9 mouse cellular contexts compared by ENCODE assay signal in the genomic region with DNA sequence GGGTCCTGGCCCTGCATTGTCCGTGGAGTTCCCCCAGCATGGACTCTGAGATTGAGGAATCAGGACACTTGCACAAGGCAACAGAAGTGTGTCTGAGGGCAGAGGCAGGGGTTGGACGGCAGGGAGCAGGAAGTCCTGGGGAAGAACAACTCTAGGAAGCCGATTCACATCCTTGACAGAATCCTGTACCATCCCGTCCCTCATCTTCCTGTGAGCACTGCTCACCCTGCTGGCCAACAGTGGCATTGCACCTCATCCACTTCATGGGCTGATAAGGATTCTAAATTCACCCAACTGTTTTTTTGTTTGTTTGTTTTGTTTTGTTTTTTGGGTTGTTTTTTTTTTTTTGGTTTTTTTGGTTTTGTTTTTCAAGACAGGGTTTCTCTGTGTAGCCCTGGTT. TPM values are rescaled to one million over a fixed set of nuclear protein-coding genes. Genes with fewer than 3 reads are reported as not detected.
DNase-seq lines count a peak whose midpoint lies in the region; ATAC-seq lines count a peak whose summit lies in the region.
"Had no signal": no experiment of that assay in that cellular context is flagged by ENCODE, and none has a peak within 500 bp of the region (broad histone marks: within the 10 kb centered on the region; RNA-seq: fewer than 3 reads in every experiment).

No protein-coding gene starts in this region.

- no peak overlapping the region for H3K27ac ChIP-seq in hindbrain, embryonic 16.5 days (ENCODE audit: low read depth, low read length)
- H3K27ac ChIP-seq: neural tube, embryonic 12.5 days had no signal

- H3K36me3 ChIP-seq in hindbrain, embryonic 16.5 days (ENCODE audit: control insufficient read depth, insufficient read depth, low read length): no peaks in the 10 kb centered on the region
- H3K36me3 ChIP-seq: neural tube, embryonic 12.5 days had no signal

- no peak overlapping the region for H3K9ac ChIP-seq in hindbrain, embryonic 16.5 days (ENCODE audit: low read depth, low read length)
- H3K9ac ChIP-seq: neural tube, embryonic 12.5 days had no signal

- no peaks in the 10 kb centered on the region for H3K27me3 ChIP-seq in hindbrain, embryonic 16.5 days (replicated peaks; ENCODE audit: control insufficient read depth, insufficient read depth, low read length)

- 24% methylated on average over 4 of the region's 4 CpGs for WGBS in hindbrain, embryonic 16.5 days

- peak; percentile 57 to 90 for DNase-seq in heart, adult 18-20 months
- no peak for DNase-seq in heart, postnatal 25 days (ENCODE audit: low spot score)
- DNase-seq in adrenal gland, postnatal 10 days: peak; percentile 87
- peak; percentile 77 for DNase-seq in embryo, embryonic 9.5 days (ENCODE audit: extremely low spot score)
- DNase-seq in left cerebral cortex, postnatal 36 days (ENCODE audit: low spot score in 2 of 2): peak; percentile 55 to 69
- DNase-seq in naive thymus-derived CD4-positive, alpha-beta T cell, adult 2 months (ENCODE audit: low read depth): peak; percentile 85
- peak; percentile 93 for DNase-seq in testis, postnatal 10 days (ENCODE audit: low spot score)

- no peak overlapping the region for H3K4me2 ChIP-seq in hindbrain, embryonic 16.5 days (ENCODE audit: low read length)
- H3K4me2 ChIP-seq: neural tube, embryonic 12.5 days had no signal

- no peaks in the 10 kb centered on the region for H3K9me3 ChIP-seq in hindbrain, embryonic 16.5 days (ENCODE audit: control insufficient read depth, low read length)
- H3K9me3 ChIP-seq: neural tube, embryonic 12.5 days had no signal

- H3K4me3 ChIP-seq in hindbrain, embryonic 16.5 days (ENCODE audit: low read length): no peak overlapping the region
- H3K4me3 ChIP-seq: neural tube, embryonic 12.5 days had no signal

- intact Hi-C loops in heart, postnatal 25 days (cut with DNase I): loop anchor here (2.0 kb wide), 1 partner anchor 432 kb away; no protein-coding TSS in a partner anchor
- intact Hi-C loops in left cerebral cortex, postnatal 36 days (cut with DNase I): loop anchor here (1.0 to 10.0 kb wide), 4 partner anchors 100 to 230 kb away; a partner anchor contains a TSS

- H3K4me1 ChIP-seq in hindbrain, embryonic 16.5 days (ENCODE audit: control insufficient read depth, insufficient read depth, low read depth, low read length): no peaks in the 10 kb centered on the region
- H3K4me1 ChIP-seq: neural tube, embryonic 12.5 days had no signal

- ATAC-seq in hindbrain, embryonic 16.5 days: 0 out of 2 replicates have a peak, but pooled peaks have one; percentile 52

RNA-seq across cellular contexts. Expression of a gene that starts 28.0 kb away (rescaled TPM):
- total RNA-seq in heart, adult 18-20 months (2021): under 1 TPM; 0.67 to 0.75 TPM
- total RNA-seq in heart, postnatal 25 days (2021): under 1 TPM; 0.64 to 0.68 TPM
- 10 to 100 TPM; 11.3 to 11.4 TPM for total RNA-seq in adrenal gland, postnatal 10 days (2021)
- polyA plus RNA-seq in hindbrain, embryonic 16.5 days (2015; fragmentation: Nextera tagmentation; extraction: Ambion mirVana): 3.2 and 5.8 TPM in 2 replicates
- total RNA-seq in left cerebral cortex, postnatal 36 days (2021): 1 to 10 TPM; 6.8 to 9.6 TPM

RNA-seq across cellular contexts. Expression of a gene that starts 34.8 kb away (rescaled TPM):
- 1 to 10 TPM; 2.5 to 3.5 TPM for total RNA-seq in heart, adult 18-20 months (2021)
- total RNA-seq in heart, postnatal 25 days (2021): 1 to 10 TPM; 6.1 to 6.6 TPM
- total RNA-seq in adrenal gland, postnatal 10 days (2021): 10 to 100 TPM in 1 of 2 experiments, 1 to 10 TPM in 1; 8.3 to 14.1 TPM
- 23.0 and 23.3 TPM in 2 replicates for polyA plus RNA-seq in hindbrain, embryonic 16.5 days (2015; fragmentation: Nextera tagmentation; extraction: Ambion mirVana)
- 1 to 10 TPM; 5.3 to 5.9 TPM for total RNA-seq in left cerebral cortex, postnatal 36 days (2021)

RNA-seq across cellular contexts. Expression of a gene that starts 59.1 kb away (rescaled TPM):
- 10 to 100 TPM; 27.7 to 36.7 TPM for total RNA-seq in heart, adult 18-20 months (2021)
- total RNA-seq in heart, postnatal 25 days (2021): 10 to 100 TPM; 27.4 to 28.3 TPM
- total RNA-seq in adrenal gland, postnatal 10 days (2021): 10 to 100 TPM; 47.4 to 57.8 TPM
- 51.7 and 54.7 TPM in 2 replicates for polyA plus RNA-seq in hindbrain, embryonic 16.5 days (2015; fragmentation: Nextera tagmentation; extraction: Ambion mirVana)
- total RNA-seq in left cerebral cortex, postnatal 36 days (2021): 10 to 100 TPM; 56.2 to 60.5 TPM

Comparison
In these comparisons a context has a peak if more than half of its experiments do, and no peak if none do; other contexts are left out.
1. RNA of a gene that starts 28.0 kb away (total RNA-seq): 11.3 to 11.4 TPM in adrenal gland, postnatal 10 days and 6.8 to 9.6 TPM in left cerebral cortex, postnatal 36 days; 0.67 to 0.75 TPM in heart, adult 18-20 months and 0.64 to 0.68 TPM in heart, postnatal 25 days; every median in the first group is over 4 times any median in the second.